Mouse (Mus musculus) spleen, adult 18-20 months (tissue): ENCODE results near the gene Rdh11.
"Not testable (repeated sequence)": the region's sequence is repeated elsewhere in the genome, so short reads cannot be mapped to it uniquely, and the experiment has no call there.

Experiments used
- DNase-seq, 2 experiments: peaks; one replicate each; pipeline ENCODE4 v3.0.0; 2022; ENCODE audit warnings: mixed read lengths in 2 of 2

The Rdh11 gene

GRCm38 (mm10) chr12:79192193-79192592, at the start of gene Rdh11:
Rdh11 (minus strand) TSS chr12:79192293.
- no peak for DNase-seq

GRCm38 (mm10) chr12:79235485-79236080, 43.5 kb upstream of the Rdh11 start:
- DNase-seq = no peak

DNA sequence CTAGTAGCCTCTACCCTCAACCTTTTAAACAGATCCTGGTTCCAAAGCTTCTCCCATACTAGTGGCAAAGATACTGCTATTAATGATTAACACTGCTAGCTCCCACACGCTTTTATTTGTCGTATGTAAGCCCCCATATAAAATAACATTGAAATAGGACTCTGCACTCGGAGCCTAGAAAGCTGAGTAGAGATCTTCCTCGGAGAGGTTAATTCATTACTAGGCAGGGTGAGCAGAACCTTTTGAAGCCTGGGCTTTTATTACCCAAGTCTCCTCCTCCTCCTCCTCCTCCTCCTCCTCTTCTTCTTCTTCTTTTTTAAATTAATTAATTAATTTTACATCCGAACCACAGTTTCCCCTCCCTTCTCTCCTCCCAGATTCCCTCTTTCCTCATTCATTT, 25.4 kb upstream of the Rdh11 start:
- DNase-seq = no peak

- no peak for DNase-seq
These were observed 19.4 kb upstream of the Rdh11 start for GRCm38 (mm10) chr12:79211447-79211846.

DNA sequence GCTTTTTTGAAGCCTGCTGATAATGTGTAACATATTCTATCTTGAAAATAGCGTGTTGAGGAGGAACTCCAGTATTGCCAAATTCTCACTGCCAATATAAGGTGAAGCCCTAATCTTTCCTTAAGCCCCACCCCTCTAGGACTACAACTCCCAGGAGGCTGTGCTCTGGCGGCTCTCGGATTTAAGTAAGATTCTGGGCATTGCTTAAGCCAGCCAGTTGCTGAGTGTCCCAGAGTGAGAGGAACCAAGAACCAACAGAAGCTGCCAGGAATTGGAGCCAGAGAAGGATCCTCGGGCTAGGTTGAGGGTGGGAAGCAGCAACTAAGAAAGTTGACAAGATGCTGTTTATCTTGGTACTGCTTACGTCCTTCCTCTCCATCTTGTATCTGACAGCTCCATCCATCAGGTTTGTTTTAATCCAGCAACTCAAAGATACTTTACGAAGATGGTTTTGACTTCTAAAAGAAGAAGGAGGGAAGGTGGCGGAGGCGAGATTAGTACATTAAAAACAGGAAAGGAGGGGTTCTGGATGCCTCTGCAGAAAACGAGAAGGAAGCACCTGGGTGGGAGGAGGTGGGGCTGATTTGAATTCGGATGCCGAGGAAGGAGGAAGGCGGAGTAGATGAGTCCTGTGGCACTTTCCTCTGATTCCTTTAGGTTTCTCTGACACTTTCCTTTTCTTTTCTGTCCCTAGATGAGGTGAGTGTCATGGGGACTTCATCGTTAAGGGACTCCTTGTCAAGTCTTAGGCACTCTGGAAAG, 16.8 kb upstream of the Rdh11 start, which contains the start of gene Rdh12:
Gene Rdh12 (plus strand): TSS at position 212 of the 762 bp plus-strand sequence.
- DNase-seq = peak; percentile 22 to 47

- no peak for DNase-seq
These were observed 9.8 kb upstream of the Rdh11 start for GRCm38 (mm10) chr12:79201882-79202281.

DNA sequence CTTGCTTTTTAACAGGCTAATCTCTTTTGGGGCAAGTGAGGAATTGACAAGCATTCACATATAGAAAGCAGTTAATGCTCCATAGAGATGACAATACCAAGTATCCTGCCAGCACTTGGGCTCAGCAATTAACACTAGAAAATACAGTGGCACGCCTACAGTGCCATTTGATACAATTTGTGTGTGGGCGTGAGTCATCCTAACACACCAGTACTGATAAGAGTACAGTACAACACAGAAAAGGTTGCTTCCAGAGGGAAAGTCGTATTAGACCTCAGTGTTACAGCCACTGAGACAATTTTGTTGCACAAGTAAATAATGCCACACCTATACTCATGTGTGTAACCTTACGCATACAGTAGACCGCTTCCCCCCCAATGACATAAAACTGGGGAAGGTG, 5.0 kb upstream of the Rdh11 start:
- DNase-seq = no peak

GRCm38 (mm10) chr12:79193441-79193840, 1.3 kb upstream of the Rdh11 start:
- peak; percentile 18 to 74 for DNase-seq

DNA sequence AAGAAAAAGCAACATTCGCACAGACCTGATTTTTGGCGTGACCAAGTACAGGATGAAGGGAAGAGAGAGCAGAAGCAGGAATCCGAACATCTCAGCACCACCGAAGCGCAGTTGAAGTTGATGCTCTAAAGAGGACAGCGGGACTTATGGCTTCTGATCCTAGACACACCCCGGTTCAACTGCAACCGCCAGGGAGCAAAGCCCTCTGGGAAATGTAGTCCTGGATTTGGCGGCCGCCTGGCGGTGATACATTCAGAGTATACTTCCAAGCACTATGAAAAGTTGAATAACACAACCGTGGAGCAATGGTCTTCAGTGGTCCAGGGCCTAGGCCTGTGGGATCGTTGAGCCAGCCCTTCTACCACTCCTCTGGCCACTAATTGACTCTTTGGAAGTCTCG, 392 bp downstream of the Rdh11 start:
- DNase-seq = peak; percentile 53 to 73

- peak; percentile 28 to 57 for DNase-seq
These were observed 991 bp downstream of the Rdh11 start for GRCm38 (mm10) chr12:79190931-79191673.

DNA sequence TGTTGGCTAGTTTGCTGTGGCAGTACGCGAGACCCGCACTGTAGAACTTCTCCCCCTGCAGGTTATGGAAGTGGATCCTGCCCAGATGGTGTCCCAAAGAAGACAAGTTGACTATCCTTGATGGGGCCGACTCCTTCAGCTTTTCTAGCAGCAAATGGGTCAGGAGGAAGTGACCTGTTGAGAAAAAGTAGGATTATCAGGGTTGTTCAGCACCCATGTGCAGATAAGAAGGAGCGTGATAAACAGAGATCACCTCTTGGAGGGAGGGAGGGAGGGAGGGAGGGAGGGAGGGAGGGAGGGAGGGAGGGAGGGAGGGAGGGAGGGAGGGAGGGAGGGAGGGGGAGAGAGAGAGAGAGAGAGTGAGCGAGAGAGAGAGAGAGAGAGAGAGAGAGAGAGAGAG, 6.9 kb downstream of the Rdh11 start:
- not testable (repeated sequence) for DNase-seq

GRCm38 (mm10) chr12:79175998-79176397, 16.1 kb downstream of the Rdh11 start:
- no peak for DNase-seq

GRCm38 (mm10) chr12:79173721-79174120, 18.4 kb downstream of the Rdh11 start:
- DNase-seq = no peak

GRCm38 (mm10) chr12:79172019-79172941, 19.8 kb downstream of the Rdh11 start, which contains the start of gene Vti1b:
Vti1b (minus strand) TSS chr12:79172667.
- DNase-seq = peak; percentile 85 to 88

DNA sequence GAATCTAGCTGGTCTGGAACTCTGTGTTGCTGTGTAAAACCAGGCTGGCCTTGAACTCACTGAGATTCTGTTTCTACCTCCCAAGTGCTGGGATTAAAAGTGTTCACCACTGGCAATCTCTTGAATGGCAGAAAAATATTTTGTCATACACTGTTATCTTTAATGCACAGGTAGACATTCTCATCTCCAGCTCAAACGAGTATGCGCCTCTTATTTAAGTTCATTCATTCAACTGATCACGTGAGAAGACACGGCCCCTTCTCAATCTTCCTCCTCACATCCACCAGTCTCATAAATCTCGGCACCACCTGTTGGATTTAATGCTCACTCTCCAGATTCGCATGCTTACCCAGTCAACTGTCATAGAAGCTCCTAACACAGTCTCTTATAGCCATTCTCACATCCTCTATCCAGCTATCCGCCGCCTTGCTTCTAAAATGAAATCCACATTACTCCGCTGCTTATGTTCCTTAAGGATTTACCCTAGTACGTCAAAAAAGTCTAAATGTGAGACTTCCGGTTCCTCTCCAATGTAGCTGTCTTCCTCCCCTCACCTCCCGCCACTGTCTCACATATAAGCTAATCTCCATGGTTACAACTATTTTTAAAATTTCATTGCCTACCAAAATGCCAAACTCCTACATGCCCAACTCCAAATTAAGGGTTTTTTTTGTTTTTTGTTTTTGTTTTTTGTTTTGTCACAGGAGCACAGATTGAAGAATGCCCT, 20.7 kb downstream of the Rdh11 start:
- no peak for DNase-seq

DNA sequence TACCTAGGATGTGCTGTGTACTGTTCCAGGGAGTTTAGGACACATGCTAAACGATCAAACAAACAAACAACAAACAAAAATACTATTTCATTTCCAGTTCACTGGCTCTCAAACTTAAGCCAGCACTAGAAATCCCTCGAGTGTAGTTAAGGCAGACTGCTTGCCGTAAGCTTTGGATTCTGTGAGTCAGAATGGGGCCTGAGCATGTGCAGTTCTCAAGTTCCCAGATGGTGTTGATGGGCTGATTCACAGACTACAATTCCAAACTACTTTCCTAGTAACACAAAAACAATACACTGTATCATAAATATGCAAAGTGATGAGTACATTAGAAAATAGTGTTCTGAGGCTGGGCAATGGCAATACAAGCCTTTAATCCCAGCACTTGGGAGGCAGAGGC, 21.7 kb downstream of the Rdh11 start:
- no peak for DNase-seq

DNA sequence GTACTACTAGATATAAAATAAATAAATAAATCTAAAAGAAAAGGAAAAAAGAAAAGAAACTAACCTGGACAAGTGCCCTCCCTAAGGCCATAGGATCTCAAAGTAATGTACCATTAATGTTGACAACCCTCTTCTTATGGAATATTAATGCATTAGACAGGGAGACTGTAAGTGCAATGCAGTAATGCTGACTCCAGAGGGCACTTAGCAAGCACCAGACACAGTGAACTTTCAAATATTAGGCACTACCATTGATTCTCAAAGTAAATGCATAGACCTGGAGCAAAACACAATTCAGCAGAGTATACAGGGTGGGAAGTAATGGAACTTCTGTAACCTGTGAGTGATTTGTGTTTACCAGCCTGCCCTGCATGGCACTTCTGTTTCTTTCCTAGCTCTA, 22.9 kb downstream of the Rdh11 start:
- no peak for DNase-seq

- no peak for DNase-seq
These were observed 29.2 kb downstream of the Rdh11 start for GRCm38 (mm10) chr12:79162876-79163275.

DNA sequence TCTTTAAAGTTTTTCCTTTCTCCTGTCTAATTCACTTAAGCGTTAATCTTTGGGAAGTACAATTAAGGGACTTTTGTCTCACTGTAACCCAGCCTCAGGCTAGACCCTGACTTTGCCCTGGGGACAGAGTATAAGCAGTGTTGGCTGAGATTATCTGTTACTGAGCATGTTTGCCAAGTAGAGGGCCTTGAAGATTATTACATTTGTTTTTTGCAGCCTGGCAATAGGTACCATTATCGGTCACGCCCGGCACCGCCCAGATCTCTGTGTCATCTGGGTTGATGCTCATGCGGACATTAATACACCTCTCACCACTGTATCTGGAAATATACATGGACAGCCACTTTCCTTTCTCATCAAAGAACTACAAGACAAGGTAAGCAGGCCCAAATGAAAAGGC, 42.4 kb downstream of the Rdh11 start:
- no peak for DNase-seq

GRCm38 (mm10) chr12:79141384-79141783, 50.7 kb downstream of the Rdh11 start:
- DNase-seq = no peak

DNA sequence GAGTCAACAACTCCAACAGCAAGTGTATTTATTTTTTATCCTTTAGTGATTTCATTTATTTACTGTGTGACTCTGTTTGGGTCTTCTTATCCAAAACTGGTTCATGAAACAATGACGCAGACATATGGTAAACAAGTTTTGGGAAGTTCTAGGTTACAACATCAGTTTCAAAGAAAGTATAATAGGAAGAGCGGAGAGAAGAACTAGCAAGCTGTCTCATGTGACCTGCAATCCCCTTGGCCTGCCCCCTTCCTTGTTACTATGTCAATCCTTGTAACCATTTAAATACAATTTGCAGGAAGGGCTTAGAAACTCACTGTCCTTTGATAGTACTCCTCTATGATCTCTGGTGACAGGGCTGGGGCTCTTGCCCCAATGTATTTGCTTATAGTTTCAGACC, 51.3 kb downstream of the Rdh11 start:
- DNase-seq = no peak

DNA sequence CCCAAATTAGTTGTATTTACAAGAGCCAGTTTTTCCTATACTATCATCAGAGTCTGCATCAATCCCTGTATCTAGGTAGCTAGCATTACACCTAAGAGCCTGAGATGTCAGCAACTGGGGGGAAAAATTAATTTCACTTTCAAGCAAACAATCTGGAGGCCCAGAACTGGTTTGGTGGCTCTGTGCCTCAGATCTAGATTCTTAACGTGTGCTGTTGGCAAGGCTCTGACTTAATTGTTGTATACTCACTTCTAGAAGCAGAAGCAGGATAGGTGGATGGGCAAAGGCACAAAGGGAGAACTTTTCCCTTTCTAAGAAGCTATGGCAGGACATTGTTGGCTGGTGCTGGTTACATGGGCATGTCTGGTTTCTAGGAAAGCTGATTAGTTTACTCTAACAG, 52.7 kb downstream of the Rdh11 start:
- DNase-seq = no peak
